Mouse (Mus musculus) B cell, adult 62 days (primary cell): ENCODE data around the gene Gm10436. TPM values are rescaled to one million over a fixed set of nuclear protein-coding genes. Genes with fewer than 3 reads are reported as not detected.

ENCODE experiments used
- total RNA-seq: library from RNA; stranded (reverse); gene quantifications from 4 replicates; pipeline ENCODE4 v1.2.4, GENCODE M21; 2023

Gene Gm10436
- total RNA-seq, result not detected in 4 replicates

DNA sequence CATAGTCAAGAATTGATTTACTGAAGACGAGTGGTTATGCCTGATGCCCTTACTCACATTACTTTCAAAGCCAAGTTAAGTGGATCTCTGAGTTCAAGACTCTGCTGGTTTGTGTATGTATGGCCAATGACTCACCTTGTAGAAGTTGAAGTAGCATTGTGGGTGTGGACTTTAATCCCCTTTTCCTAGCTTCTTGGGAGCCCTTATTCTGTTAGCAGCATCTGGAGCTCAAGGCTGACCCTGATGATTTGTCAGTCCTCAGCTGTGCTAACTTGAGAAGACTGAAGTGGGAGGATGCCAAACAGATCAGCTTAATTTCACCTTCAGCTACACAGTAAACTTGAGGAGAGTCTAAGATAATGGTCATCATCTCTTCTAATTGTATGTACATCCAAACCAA is at the start of gene Gm10436:
TSS of gene Gm10436 (minus strand) at position 101 of the 400 bp plus-strand sequence.

Other genes with a start within 250 kb of the Gm10436 start
- not detected in 4 replicates for gene Gm2042, start 228.0 kb downstream of the Gm10436 start, total RNA-seq
- not detected in 4 replicates for gene Gm2075, start 170.3 kb downstream of the Gm10436 start, total RNA-seq
- gene Gm6803, start 163.3 kb downstream of the Gm10436 start, total RNA-seq, result not detected in 4 replicates
- not detected in 4 replicates for gene Gm2056, start 155.1 kb downstream of the Gm10436 start, total RNA-seq
- gene Gm16368, start 98.4 kb downstream of the Gm10436 start, total RNA-seq, result not detected in 4 replicates
- not detected in 4 replicates for gene Gm8332, start 68.0 kb upstream of the Gm10436 start, total RNA-seq
- not detected in 4 replicates for gene Gm5662, start 92.4 kb upstream of the Gm10436 start, total RNA-seq
- not detected in 4 replicates for gene Gm5039, start 141.9 kb upstream of the Gm10436 start, total RNA-seq
- gene Adck1, start 178.4 kb upstream of the Gm10436 start, total RNA-seq, result 15.3 to 16.0 TPM (median 15.4 TPM) in 4 replicates